Mouse (Mus musculus): ENCODE measurements around the gene Igdcc3.
"Not testable (repeated sequence)": the region's sequence is repeated elsewhere in the genome, so short reads cannot be mapped to it uniquely, and the experiment has no call there.

Igdcc3 gene

GRCm38 (mm10) chr9:65205049-65205815 is 64.2 kb downstream of the Igdcc3 start:
- no peak for DNase-seq (ENCODE audit: low spot score)

GRCm38 (mm10) chr9:65207041-65207815 is 66.2 kb downstream of the Igdcc3 start:
- not testable (repeated sequence) for DNase-seq (ENCODE audit: low spot score)

DNA sequence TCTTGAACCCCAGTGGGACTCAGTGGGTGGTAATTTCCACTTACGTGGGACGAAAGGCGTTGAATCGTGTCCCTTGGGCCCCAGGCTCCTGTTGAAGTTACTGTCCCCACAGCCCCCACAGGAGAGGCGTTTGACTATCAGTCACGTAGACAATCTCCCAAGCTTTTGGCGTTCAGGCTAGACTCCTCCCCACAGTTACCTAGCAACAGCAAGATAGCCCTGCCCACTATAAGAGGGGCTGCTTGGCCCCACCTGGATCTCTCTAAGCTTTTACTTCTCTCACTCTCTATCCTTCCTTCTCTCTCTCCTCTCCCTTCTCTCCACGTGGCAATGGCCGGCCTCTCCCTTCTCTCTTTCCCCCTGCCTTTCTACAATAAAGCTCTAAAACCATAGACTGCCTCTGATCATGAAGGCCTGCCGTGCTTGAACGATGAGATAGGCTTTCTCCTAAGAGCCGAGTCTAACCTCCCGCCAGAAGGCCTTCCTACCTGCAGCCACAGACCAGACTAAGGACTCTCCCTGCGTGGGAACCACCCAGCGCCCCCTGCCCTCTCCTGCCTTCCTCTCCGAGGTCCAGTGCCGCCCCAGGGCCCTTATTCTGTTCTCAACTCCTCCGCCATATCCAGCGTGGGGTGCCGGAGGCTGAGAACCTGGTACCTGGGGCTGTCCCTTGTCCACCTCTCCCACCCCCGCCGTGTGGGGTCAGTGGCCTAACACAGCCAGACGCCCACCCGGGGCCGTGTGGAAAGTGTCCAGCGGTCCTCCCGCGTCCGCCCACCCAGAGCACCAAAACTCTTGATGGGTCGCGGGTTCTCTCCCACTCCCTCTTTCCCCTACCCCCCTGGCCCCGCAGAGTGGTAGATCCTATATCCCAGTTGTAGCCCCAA is 67.5 kb downstream of the Igdcc3 start:
- no peak for DNase-seq (ENCODE audit: low spot score)

GRCm38 (mm10) chr9:65211598-65211997 is 70.6 kb downstream of the Igdcc3 start:
- no peak for DNase-seq (ENCODE audit: low spot score)

DNA sequence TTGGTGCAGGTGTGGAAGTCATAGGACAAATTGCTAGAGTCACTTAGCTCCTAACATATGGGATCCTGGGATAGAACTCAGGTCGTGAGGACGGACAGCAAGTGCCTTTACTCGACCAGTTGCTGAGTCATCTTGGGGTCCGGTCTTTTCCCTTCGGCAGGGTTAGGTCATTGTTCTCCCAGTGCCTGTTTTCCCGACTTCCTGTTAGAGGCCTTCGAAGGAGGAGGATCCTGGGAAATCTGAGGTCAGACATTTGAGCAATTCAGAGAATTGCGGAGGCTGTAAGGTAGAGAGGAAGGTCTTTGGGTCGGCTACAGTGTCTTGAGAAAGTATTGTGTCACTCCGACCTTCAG is 73.4 kb downstream of the Igdcc3 start:
- no peak for DNase-seq (ENCODE audit: low spot score)

DNA sequence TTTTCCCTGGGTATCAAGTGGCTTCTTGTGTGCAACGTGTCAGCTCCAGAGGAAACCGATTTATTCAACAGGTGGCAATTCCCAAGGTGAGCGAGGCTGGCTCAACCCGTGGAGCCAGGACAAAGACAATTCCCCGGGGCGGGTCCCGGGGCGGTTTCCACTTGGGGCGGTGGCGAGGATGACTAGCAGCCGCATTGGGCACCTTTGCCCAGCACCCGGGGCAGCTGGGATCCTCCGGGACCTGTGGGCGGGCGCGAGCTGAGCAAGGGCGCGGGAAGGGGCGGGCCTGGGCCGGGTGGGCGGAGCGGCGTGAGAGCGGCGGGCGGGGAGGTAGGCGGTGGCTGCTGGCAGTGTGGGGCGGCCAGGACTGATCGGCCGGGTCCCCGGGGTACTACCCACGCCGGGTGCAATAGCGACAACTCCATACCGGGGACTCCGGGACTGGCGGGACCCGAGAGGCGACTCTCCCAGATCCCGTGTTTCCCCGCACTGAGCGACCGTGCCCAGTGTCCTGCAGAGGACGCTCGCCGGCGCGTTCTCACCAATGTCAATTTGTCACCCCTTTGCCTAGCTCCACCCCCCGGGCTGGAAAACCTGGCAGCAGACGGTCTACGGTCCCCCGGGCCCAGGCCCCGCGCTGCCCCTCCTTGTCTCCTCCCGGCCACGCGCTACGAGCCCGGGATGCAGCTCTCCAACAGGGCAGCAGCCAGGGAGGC is 73.9 kb downstream of the Igdcc3 start:
- peak; percentile 50 for DNase-seq (ENCODE audit: low spot score)

GRCm38 (mm10) chr9:65215494-65216126 is 74.6 kb downstream of the Igdcc3 start:
- no peak for DNase-seq (ENCODE audit: low spot score)

DNA sequence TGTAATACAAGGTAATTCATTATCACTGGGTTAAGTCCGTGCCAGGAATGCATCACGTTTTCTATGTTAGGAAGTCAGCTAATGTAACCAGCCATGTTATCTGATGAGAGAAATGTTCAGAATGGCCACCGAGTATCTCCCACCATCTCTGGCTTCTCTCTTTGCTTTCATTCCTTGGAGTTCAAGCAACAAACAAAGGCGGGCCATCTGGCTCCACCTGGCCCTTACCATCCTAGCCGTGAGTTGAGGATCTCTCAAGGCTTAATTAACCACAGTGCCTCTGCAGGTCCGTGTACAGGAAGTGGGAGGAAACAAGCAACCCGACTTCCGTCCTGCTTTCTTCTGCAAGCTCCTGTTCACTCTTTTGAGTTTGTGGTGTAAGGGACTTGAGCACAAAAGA is 76.0 kb downstream of the Igdcc3 start:
- DNase-seq (ENCODE audit: low spot score): no peak

- DNase-seq (ENCODE audit: low spot score): no peak
Measured at GRCm38 (mm10) chr9:65217661-65218060, 76.7 kb downstream of the Igdcc3 start.

DNA sequence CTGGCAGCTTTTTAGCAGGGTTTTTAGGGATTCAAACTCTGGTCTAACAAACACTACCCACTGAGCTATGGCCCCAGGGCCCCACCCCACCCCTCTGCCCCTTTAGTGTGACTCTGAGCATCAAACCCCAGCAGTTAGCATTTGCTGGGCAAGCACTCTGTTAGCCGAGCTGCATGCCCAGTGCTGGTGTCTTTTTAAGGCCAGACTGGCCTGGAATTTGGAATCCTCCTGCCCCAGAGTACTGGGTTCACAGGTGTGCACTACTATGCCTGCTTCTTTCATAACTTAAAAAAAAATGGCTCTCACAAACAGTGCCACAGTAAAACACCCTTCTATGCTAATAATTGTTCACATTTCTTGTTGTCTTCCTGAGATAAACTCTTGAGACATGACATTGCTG is 77.9 kb downstream of the Igdcc3 start:
- DNase-seq (ENCODE audit: low spot score): no peak

- not testable (repeated sequence) for DNase-seq (ENCODE audit: low spot score)
Measured at GRCm38 (mm10) chr9:65220398-65220797, 79.4 kb downstream of the Igdcc3 start.

- DNase-seq (ENCODE audit: low spot score): no peak
Measured at GRCm38 (mm10) chr9:65223927-65224326, 82.9 kb downstream of the Igdcc3 start.

DNA sequence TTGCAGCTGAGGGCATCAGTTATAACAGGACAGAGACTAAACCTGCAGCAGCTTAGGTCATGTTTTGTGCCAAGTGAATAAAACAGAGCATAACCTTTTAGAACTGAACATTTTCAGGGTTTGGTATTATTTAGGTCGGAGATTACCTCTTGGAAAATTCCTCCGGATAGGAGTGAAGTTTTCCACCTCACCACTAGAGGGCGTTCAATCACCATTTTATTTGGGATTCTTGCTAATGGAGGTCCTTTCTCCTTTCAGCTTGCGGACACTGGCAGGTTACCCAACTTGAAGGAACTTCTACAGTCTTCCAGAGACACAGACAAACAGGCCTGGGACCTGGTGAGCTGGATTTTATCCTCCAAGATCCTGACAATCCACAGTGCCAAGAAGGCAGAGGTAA is 84.8 kb downstream of the Igdcc3 start:
- no peak for DNase-seq (ENCODE audit: low spot score)

DNA sequence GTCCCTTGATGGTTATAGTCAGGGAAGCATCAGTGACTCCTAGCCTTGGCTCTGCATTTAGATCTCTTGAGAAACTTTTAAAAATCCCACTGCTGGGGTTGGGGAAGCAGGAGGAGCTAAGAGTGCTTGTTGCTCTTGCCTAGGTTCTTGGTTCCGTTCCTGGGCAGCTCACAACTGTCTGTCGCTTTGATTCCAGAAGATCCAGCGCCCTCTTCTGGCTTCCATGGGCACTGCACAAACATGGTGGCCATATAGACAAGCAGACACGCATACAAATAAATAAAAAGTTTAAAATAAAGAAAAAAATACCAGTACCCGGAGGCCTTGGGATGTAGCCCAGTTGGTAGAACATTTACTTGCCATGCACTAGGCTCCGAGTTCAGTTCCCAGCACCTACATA is 89.3 kb downstream of the Igdcc3 start:
- DNase-seq (ENCODE audit: low spot score): no peak

DNA sequence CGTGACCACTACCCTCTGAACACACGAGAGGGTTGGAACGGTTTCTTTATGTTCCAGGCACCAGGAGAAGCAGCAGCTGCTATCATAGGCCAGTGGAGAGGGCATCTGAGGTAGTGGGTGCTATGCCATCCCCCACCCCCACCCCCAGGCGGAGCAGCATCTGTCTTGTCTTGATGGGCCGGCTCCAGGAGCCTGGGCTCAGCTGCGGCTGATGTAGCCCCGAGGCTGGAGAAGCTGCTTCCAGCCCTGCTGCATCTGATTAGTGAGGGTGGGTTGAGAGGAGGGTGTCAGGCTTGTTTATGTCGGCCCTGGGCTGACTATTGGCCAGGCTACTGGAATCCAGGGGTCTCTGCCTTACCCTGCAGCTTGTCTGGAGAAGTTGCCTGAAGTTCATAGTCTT is 90.3 kb downstream of the Igdcc3 start:
- no peak for DNase-seq (ENCODE audit: low spot score)

- no peak for DNase-seq (ENCODE audit: low spot score)
Measured at GRCm38 (mm10) chr9:65233243-65233985, 92.4 kb downstream of the Igdcc3 start.

DNA sequence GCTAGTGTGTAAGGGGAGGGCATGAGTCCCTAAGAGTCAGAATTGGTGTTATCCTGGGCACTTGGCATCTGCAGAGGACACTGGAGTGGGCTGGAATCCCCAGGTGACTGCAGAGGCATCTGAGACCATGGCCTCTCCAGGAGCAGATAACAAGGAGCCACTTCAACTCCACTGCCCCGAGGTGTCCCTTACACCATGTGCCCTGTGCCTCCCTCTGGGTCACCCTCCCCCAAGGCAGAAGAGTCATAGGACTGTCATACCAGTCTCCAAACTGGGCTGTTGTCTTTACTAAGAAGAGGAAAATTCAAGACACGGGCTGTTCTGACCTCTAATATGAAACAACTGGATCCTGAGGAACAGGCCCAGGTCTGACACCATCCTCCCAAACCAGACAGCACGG is 93.7 kb downstream of the Igdcc3 start:
- DNase-seq (ENCODE audit: low spot score): no peak
